Mouse (Mus musculus) midbrain, embryonic 12.5 days (tissue): ENCODE results near the gene Hdgf. TPM values are rescaled to one million over a fixed set of nuclear protein-coding genes. Genes with fewer than 3 reads are reported as not detected.

Source experiments
- ATAC-seq: fragments of 200-750 bp; cut with Nextera tagmentation; 2 replicates; pipeline ENCODE4 v1.8.0; 2017; ENCODE audit warnings: low read depth, moderate TSS enrichment, moderate library complexity; ENCODE audit not compliant: low FRiP score
- H3K27ac ChIP-seq: fragments of 300-500 bp; sonication (generic); replicated peaks from 2 replicates; pipeline ENCODE4 v1.5.1; 2016; ENCODE audit warnings: mild to moderate bottlenecking
- H3K27me3 ChIP-seq: fragments of 300-500 bp; sonication (generic); 2 replicates; pipeline ENCODE4 v1.6.1; 2016; ENCODE audit warnings: mild to moderate bottlenecking
- H3K36me3 ChIP-seq: fragments of 300-500 bp; sonication (generic); 2 replicates; pipeline ENCODE4 v1.6.1; 2016
- H3K4me1 ChIP-seq: fragments of 300-500 bp; sonication (generic); 2 replicates; pipeline ENCODE4 v1.6.1; 2016
- H3K4me2 ChIP-seq: fragments of 300-500 bp; sonication (generic); replicated peaks from 2 replicates; pipeline ENCODE4 v1.6.1; 2016; ENCODE audit warnings: mild to moderate bottlenecking, moderate library complexity
- H3K4me3 ChIP-seq: fragments of 300-500 bp; sonication (generic); 2 replicates; pipeline ENCODE4 v1.5.1; 2016; ENCODE audit warnings: mild to moderate bottlenecking
- H3K9ac ChIP-seq: fragments of 300-500 bp; sonication (generic); replicated peaks from 2 replicates; pipeline ENCODE4 v1.6.1; 2016; ENCODE audit warnings: mild to moderate bottlenecking, moderate library complexity
- H3K9me3 ChIP-seq: fragments of 300-500 bp; sonication (generic); 2 replicates; pipeline ENCODE4 v1.6.1; 2016; ENCODE audit warnings: mild to moderate bottlenecking
- WGBS: fragments of 180-500 bp; shearing (Covaris S2); methylation state at CpG from one replicate; pipeline ENCODE4 v1.1.7; 2016; 5-methylcytosine and 5-hydroxymethylcytosine counted together
- polyA plus RNA-seq: library from polyadenylated mRNA; unstranded; fragments of >200 nt; fragmentation: Nextera tagmentation; extraction: Ambion mirVana; gene quantifications from 2 replicates; pipeline ENCODE4 v1.2.1, GENCODE M21; 2016

Gene Hdgf
- polyA plus RNA-seq, 1 experiment from 2014 or later = 243 TPM

- Histone ChIP-seq H3K9ac (no peak overlapping the region), H3K27ac (0 out of 2 replicates have a peak overlapping the region, but pooled peaks have one; percentile 2), H3K4me2 (no peak overlapping the region; the same call in 1 of the 2 replicates), H3K36me3 (peaks cover 60% of the 10 kb centered on the region), H3K4me3 (no peak overlapping the region), H3K4me1 (peaks cover 34% of the 10 kb centered on the region), H3K27me3 (no peaks in the 10 kb centered on the region), H3K9me3 (no peaks in the 10 kb centered on the region)
- ATAC-seq = no peak
- WGBS = 71% methylated on average over 4 of the region's 4 CpGs
Observed at GRCm38 (mm10) chr3:87934501-87934900, 28.4 kb downstream of the Hdgf start.

GRCm38 (mm10) chr3:87935201-87935600 is 29.1 kb downstream of the Hdgf start:
- 83% methylated on average over 4 of the region's 4 CpGs for WGBS
- Histone ChIP-seq H3K4me2 (no peak overlapping the region), H3K9ac (no peak overlapping the region), H3K4me3 (no peak overlapping the region), H3K4me1 (peaks cover 33% of the 10 kb centered on the region), H3K9me3 (no peaks in the 10 kb centered on the region), H3K36me3 (peaks cover 67% of the 10 kb centered on the region), H3K27me3 (no peaks in the 10 kb centered on the region), H3K27ac (no peak overlapping the region)
- no peak for ATAC-seq

GRCm38 (mm10) chr3:87935776-87936175 is 29.7 kb downstream of the Hdgf start:
- H3K36me3 ChIP-seq = peaks cover 72% of the 10 kb centered on the region
- H3K4me2 ChIP-seq = no peak overlapping the region
- H3K4me3 ChIP-seq = no peak overlapping the region
- peaks cover 32% of the 10 kb centered on the region for H3K4me1 ChIP-seq
- H3K27me3 ChIP-seq = no peaks in the 10 kb centered on the region
- H3K9ac ChIP-seq = no peak overlapping the region
- no peak overlapping the region for H3K27ac ChIP-seq
- ATAC-seq = peak; percentile 62; the same call in 1 of the 2 replicates
- H3K9me3 ChIP-seq = no peaks in the 10 kb centered on the region
- 93% methylated on average over 2 of the region's 2 CpGs for WGBS

GRCm38 (mm10) chr3:87940611-87941010 is 34.5 kb downstream of the Hdgf start:
- 64% methylated on average over 5 of the region's 5 CpGs for WGBS
- Histone ChIP-seq H3K27me3 (no peaks in the 10 kb centered on the region), H3K36me3 (peaks cover 64% of the 10 kb centered on the region), H3K27ac (no peak overlapping the region), H3K4me3 (no peak overlapping the region), H3K4me1 (peaks cover 20% of the 10 kb centered on the region), H3K4me2 (no peak overlapping the region), H3K9ac (no peak overlapping the region), H3K9me3 (no peaks in the 10 kb centered on the region)
- ATAC-seq = no peak

GRCm38 (mm10) chr3:87942471-87942870 is 36.4 kb downstream of the Hdgf start:
- H3K27ac ChIP-seq = no peak overlapping the region
- no peaks in the 10 kb centered on the region for H3K9me3 ChIP-seq
- H3K4me2 ChIP-seq = no peak overlapping the region
- 93% methylated on average over 2 of the region's 2 CpGs for WGBS
- no peak overlapping the region for H3K9ac ChIP-seq
- no peak for ATAC-seq
- no peaks in the 10 kb centered on the region for H3K27me3 ChIP-seq
- H3K4me3 ChIP-seq = no peak overlapping the region
- H3K36me3 ChIP-seq = peaks cover 54% of the 10 kb centered on the region
- H3K4me1 ChIP-seq = peaks cover 32% of the 10 kb centered on the region

- no peak for ATAC-seq
- Histone ChIP-seq H3K4me3 (no peak overlapping the region), H3K4me1 (peaks cover 44% of the 10 kb centered on the region), H3K27ac (no peak overlapping the region), H3K9me3 (no peaks in the 10 kb centered on the region), H3K9ac (no peak overlapping the region), H3K27me3 (no peaks in the 10 kb centered on the region), H3K4me2 (no peak overlapping the region), H3K36me3 (peaks cover 43% of the 10 kb centered on the region)
- WGBS = 88% methylated on average over 7 of the region's 7 CpGs
Observed at GRCm38 (mm10) chr3:87943586-87943985, 37.5 kb downstream of the Hdgf start.

GRCm38 (mm10) chr3:87944838-87945600 is 38.9 kb downstream of the Hdgf start:
- peak overlapping the region; percentile 83 for H3K27ac ChIP-seq
- peaks cover 28% of the 10 kb centered on the region for H3K36me3 ChIP-seq
- H3K27me3 ChIP-seq = no peaks in the 10 kb centered on the region; the same call in 1 of the 2 replicates
- no peak for ATAC-seq
- H3K4me1 ChIP-seq = peaks cover 58% of the 10 kb centered on the region
- H3K9ac ChIP-seq = no peak overlapping the region
- no peaks in the 10 kb centered on the region for H3K9me3 ChIP-seq
- 8% methylated on average over 4 of the region's 4 CpGs for WGBS
- no peak overlapping the region for H3K4me2 ChIP-seq
- no peak overlapping the region for H3K4me3 ChIP-seq

- H3K4me1 ChIP-seq = peaks cover 66% of the 10 kb centered on the region
- ATAC-seq = peak; percentile 24; the same call in 1 of the 2 replicates
- H3K27ac ChIP-seq = peak overlapping the region; percentile 83
- H3K36me3 ChIP-seq = peaks cover 20% of the 10 kb centered on the region
- 7% methylated on average over 12 of the region's 12 CpGs for WGBS
- H3K9me3 ChIP-seq = no peaks in the 10 kb centered on the region
- H3K27me3 ChIP-seq = no peaks in the 10 kb centered on the region; the same call in 1 of the 2 replicates
- no peak overlapping the region for H3K4me3 ChIP-seq
- H3K9ac ChIP-seq = 0 out of 2 replicates have a peak overlapping the region, but pooled peaks have one; percentile 31
- peak overlapping the region; percentile 67 for H3K4me2 ChIP-seq
Observed at GRCm38 (mm10) chr3:87945781-87946540, 39.8 kb downstream of the Hdgf start.

GRCm38 (mm10) chr3:87946541-87946860 is 40.4 kb downstream of the Hdgf start:
- Histone ChIP-seq H3K9me3 (no peaks in the 10 kb centered on the region), H3K4me2 (peak overlapping the region; percentile 67; the same call in 1 of the 2 replicates), H3K9ac (peak overlapping the region; percentile 31; the same call in 1 of the 2 replicates), H3K36me3 (peaks cover 15% of the 10 kb centered on the region), H3K27ac (peak overlapping the region; percentile 83), H3K4me1 (peaks cover 71% of the 10 kb centered on the region), H3K27me3 (no peaks in the 10 kb centered on the region; the same call in 1 of the 2 replicates), H3K4me3 (no peak overlapping the region)
- WGBS = 15% methylated on average over 1 of the region's 1 CpGs
- no peak for ATAC-seq

GRCm38 (mm10) chr3:87947056-87947810 is 41.1 kb downstream of the Hdgf start:
- H3K36me3 ChIP-seq = peaks cover 7% of the 10 kb centered on the region; the same call in 1 of the 2 replicates
- peak overlapping the region; percentile 48; the same call in 1 of the 2 replicates for H3K9ac ChIP-seq
- H3K4me3 ChIP-seq = peak overlapping the region; percentile 46
- H3K27ac ChIP-seq = peak overlapping the region; percentile 83
- no peaks in the 10 kb centered on the region; the same call in 1 of the 2 replicates for H3K27me3 ChIP-seq
- H3K4me2 ChIP-seq = peak overlapping the region; percentile 67
- peak; percentile 10; the same call in 1 of the 2 replicates for ATAC-seq
- WGBS = 1% methylated on average over 26 of the region's 26 CpGs
- H3K4me1 ChIP-seq = peaks cover 79% of the 10 kb centered on the region
- H3K9me3 ChIP-seq = no peaks in the 10 kb centered on the region

GRCm38 (mm10) chr3:87947811-87948199 is 41.7 kb downstream of the Hdgf start:
- ATAC-seq = peak; percentile 13; the same call in 1 of the 2 replicates

More at GRCm38 (mm10) chr3:87947811-87948199, 41.7 kb downstream of the Hdgf start:
- peaks cover 84% of the 10 kb centered on the region for H3K4me1 ChIP-seq
- H3K36me3 ChIP-seq = 0 out of 2 replicates have a peak, but pooled peaks cover 6% of the 10 kb centered on the region
- H3K4me3 ChIP-seq = peak overlapping the region; percentile 46
- H3K27ac ChIP-seq = peak overlapping the region; percentile 83
- no peaks in the 10 kb centered on the region; the same call in 1 of the 2 replicates for H3K27me3 ChIP-seq
- H3K9me3 ChIP-seq = no peaks in the 10 kb centered on the region
- H3K4me2 ChIP-seq = peak overlapping the region; percentile 67
- WGBS = 0% methylated on average over 16 of the region's 17 CpGs
- peak overlapping the region; percentile 48 for H3K9ac ChIP-seq
